Mouse (Mus musculus): Measurements from ENCODE around the gene Susd6.

GRCm38 (mm10) chr12:80833541-80833940, 43.2 kb downstream of the Susd6 start:
- TF ChIP-seq POLR2A (IDR thresholded peaks at IDR 0.05; ENCODE audit: insufficient read depth, low read depth, low read length) (no peak), CTCF (IDR thresholded peaks at IDR 0.05; ENCODE audit: insufficient read depth, low read depth, low read length) (no peak)

Data from olfactory bulb, adult 2 months (tissue).